Mouse (Mus musculus) cortical plate, adult 2 months (tissue): ENCODE data around the gene H2-Ab1.

Experiments used
- CTCF ChIP-seq: fragments of 200-500 bp; IDR thresholded peaks from 2 replicates; pipeline ENCODE4 v1.5.1; 2011; ENCODE audit warnings: mild to moderate bottlenecking, control low read depth, low read length; ENCODE audit not compliant: insufficient read depth; ENCODE audit errors: extremely low read depth
- POLR2A ChIP-seq: fragments of 200-500 bp; IDR thresholded peaks from 2 replicates; pipeline ENCODE4 v1.6.1; 2011; ENCODE audit warnings: mild to moderate bottlenecking, low read length, control low read depth; ENCODE audit not compliant: insufficient read depth; ENCODE audit errors: extremely low read depth

GRCm38 (mm10) chr17:34240366-34240765 lies 17.1 kb upstream of the H2-Ab1 start:
- TF ChIP-seq POLR2A (no peak), CTCF (no peak)
